19 mouse cellular contexts compared by ENCODE assay signal in the genomic region with DNA sequence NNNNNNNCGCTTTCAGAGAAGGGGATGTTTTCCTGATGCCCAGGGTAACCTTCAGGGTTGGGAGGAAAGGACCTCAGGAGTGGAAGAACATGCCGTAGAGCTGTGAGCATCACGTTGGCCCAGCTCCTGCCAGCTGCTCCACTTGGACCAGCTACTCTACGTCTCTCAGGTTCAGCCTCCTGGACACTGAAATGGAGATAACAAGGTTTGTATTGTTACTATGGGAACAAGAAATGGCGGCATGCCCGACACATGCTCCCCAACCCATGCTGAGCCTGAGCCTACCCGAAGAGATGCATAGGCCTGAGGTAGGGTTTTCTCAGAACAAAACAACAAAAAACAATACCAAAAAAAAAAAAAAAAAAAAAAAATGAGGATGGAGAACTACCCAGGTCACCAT.
A peak's percentile ranks its signal among the peaks of the same experiment; 100 is the strongest.
DNase-seq lines count a peak whose midpoint lies in the region; ATAC-seq and TF ChIP-seq lines count a peak whose summit lies in the region.
"Had no signal": no experiment of that assay in that cellular context is flagged by ENCODE, and none has a peak within 500 bp of the region (broad histone marks: within the 10 kb centered on the region; RNA-seq: fewer than 3 reads in every experiment).

No protein-coding gene starts in this region.

- peaks cover 21% of the 10 kb centered on the region for H3K4me1 ChIP-seq in heart, adult 2 months (ENCODE audit: control insufficient read depth, insufficient read depth, low read length)
- peaks cover 18% of the 10 kb centered on the region for H3K4me1 ChIP-seq in heart, embryonic 11.5 days (ENCODE audit: control insufficient read depth, insufficient read depth, low read length)
- H3K4me1 ChIP-seq: liver, embryonic 13.5 days had no signal

- peak overlapping the region; percentile 50; the same call in 1 of the 2 replicates for H3K27ac ChIP-seq in heart, adult 2 months
- H3K27ac ChIP-seq in heart, embryonic 11.5 days (ENCODE audit: low read depth, low read length), result no peak overlapping the region
- H3K27ac ChIP-seq: hindbrain, embryonic 10.5 days; left cerebral cortex, adult 2 months; liver, embryonic 13.5 days had no signal

- intact Hi-C loops in heart, adult 2 months (cut with DNase I), result no loop called here
- intact Hi-C loops in heart, postnatal 14 days (cut with DNase I), result no loop called here

- H3K9me3 ChIP-seq in heart, embryonic 11.5 days (replicated peaks; ENCODE audit: control insufficient read depth, low read length), result no peaks in the 10 kb centered on the region
- H3K9me3 ChIP-seq: hindbrain, embryonic 10.5 days; liver, embryonic 13.5 days had no signal

- TF ChIP-seq CTCF in heart, adult 2 months (IDR thresholded peaks at IDR 0.05), result no peak
- no peak for TF ChIP-seq CTCF in brain, embryonic 14.5 days (IDR thresholded peaks at IDR 0.05; ENCODE audit: borderline replicate concordance, extremely low read depth, insufficient read depth, insufficient read length)

- 0 out of 2 replicates have a peak, but pooled peaks have one; percentile 15 for TF ChIP-seq EP300 in heart, adult 2 months (IDR thresholded peaks at IDR 0.05; ENCODE audit: insufficient read depth, low read depth, low read length)

- no peak overlapping the region for H3K4me3 ChIP-seq in heart, adult 2 months
- no peak overlapping the region for H3K4me3 ChIP-seq in heart, embryonic 11.5 days (ENCODE audit: low read depth, low read length)
- H3K4me3 ChIP-seq: hindbrain, embryonic 10.5 days; left cerebral cortex, adult 2 months; limb, embryonic 12.5 days; liver, embryonic 13.5 days had no signal

- H3K36me3 ChIP-seq in heart, adult 2 months (ENCODE audit: control insufficient read depth, insufficient read depth, low read length), result no peaks in the 10 kb centered on the region
- H3K36me3 ChIP-seq in heart, embryonic 11.5 days (ENCODE audit: control insufficient read depth, insufficient read depth, low read length), result no peaks in the 10 kb centered on the region
- H3K36me3 ChIP-seq: G1E; hindbrain, embryonic 10.5 days; limb, embryonic 12.5 days; liver, embryonic 13.5 days had no signal

- TF ChIP-seq POLR2A in heart, adult 2 months (IDR thresholded peaks at IDR 0.05; ENCODE audit: insufficient read depth, low read depth, low read length), result no peak
- TF ChIP-seq POLR2A in brain, embryonic 14.5 days (IDR thresholded peaks at IDR 0.05; ENCODE audit: borderline replicate concordance, extremely low read depth, insufficient read depth, insufficient read length, poor library complexity, severe bottlenecking), result no peak

- peak; percentile 45 to 69 for DNase-seq in heart, adult 2 months
- DNase-seq in CD4-positive, CD25-positive, alpha-beta regulatory T cell, adult 2 months (ENCODE audit: low read depth, low spot score), result peak; percentile 46
- DNase-seq in brain, embryonic 14.5 days (ENCODE audit: low read depth), result peak; percentile 35
- DNase-seq in heart, postnatal 14 days, result peak; percentile 46 to 53
- no peak for DNase-seq in layer of hippocampus, postnatal 25 days (ENCODE audit: extremely low spot score in 1 of 2, low spot score in 1 of 2)
- no peak for DNase-seq in kidney, adult 11 months
- no peak for DNase-seq in kidney, adult 9 months
- DNase-seq: adrenal gland, adult 2 months; cerebellum, adult 18-20 months; embryo, embryonic 11 days; gastrocnemius, postnatal 25 days; liver, embryonic 13.5 days; midbrain, embryonic 14.5 days; thymus, postnatal 4 days had no signal

- no peaks in the 10 kb centered on the region for H3K27me3 ChIP-seq in heart, adult 2 months (ENCODE audit: control insufficient read depth, insufficient read depth, low read length)
- H3K27me3 ChIP-seq in heart, embryonic 11.5 days (ENCODE audit: control insufficient read depth, insufficient read depth, low read length), result no peaks in the 10 kb centered on the region
- H3K27me3 ChIP-seq: liver, embryonic 13.5 days had no signal

- WGBS in heart, adult 2 months, result 18% methylated on average over 6 of the region's 7 CpGs
- WGBS in heart, embryonic 11.5 days (ENCODE audit: insufficient replicate concordance), result 74% methylated on average over 6 of the region's 7 CpGs

- H3K9ac ChIP-seq in heart, adult 2 months (ENCODE audit: low read depth, low read length), result no peak overlapping the region
- H3K9ac ChIP-seq in heart, embryonic 11.5 days (ENCODE audit: low read depth, low read length), result no peak overlapping the region
- H3K9ac ChIP-seq: limb, embryonic 12.5 days; liver, embryonic 13.5 days had no signal

- no peaks in the 10 kb centered on the region for H3K79me2 ChIP-seq in heart, adult 2 months (replicated peaks; ENCODE audit: control insufficient read depth, insufficient read depth, low read length)

- no peak for ATAC-seq in heart, embryonic 11.5 days (replicated peaks; ENCODE audit: insufficient number of reproducible peaks, low FRiP score, low TSS enrichment)

- H3K4me2 ChIP-seq in heart, embryonic 11.5 days, result no peak overlapping the region
- H3K4me2 ChIP-seq: limb, embryonic 12.5 days; liver, embryonic 13.5 days had no signal

Comparison
In these comparisons a context has a peak if more than half of its experiments do, and no peak if none do; other contexts are left out.
1. DNase-seq: peak in heart, adult 2 months (2 of 2), CD4-positive, CD25-positive, alpha-beta regulatory T cell, adult 2 months (single experiment), brain, embryonic 14.5 days (single experiment) and heart, postnatal 14 days (2 of 2); none in layer of hippocampus, postnatal 25 days (0 of 2), kidney, adult 11 months (single experiment) and kidney, adult 9 months (single experiment).